Mouse (Mus musculus): ENCODE measurements around the gene Zfp57. TPM values are rescaled to one million over a fixed set of nuclear protein-coding genes. Genes with fewer than 3 reads are reported as not detected.
"Not testable (repeated sequence)": the region's sequence is repeated elsewhere in the genome, so short reads cannot be mapped to it uniquely, and the experiment has no call there.

Zfp57 gene
- polyA plus RNA-seq, 3 experiments from 2014 or later = not detected

DNA sequence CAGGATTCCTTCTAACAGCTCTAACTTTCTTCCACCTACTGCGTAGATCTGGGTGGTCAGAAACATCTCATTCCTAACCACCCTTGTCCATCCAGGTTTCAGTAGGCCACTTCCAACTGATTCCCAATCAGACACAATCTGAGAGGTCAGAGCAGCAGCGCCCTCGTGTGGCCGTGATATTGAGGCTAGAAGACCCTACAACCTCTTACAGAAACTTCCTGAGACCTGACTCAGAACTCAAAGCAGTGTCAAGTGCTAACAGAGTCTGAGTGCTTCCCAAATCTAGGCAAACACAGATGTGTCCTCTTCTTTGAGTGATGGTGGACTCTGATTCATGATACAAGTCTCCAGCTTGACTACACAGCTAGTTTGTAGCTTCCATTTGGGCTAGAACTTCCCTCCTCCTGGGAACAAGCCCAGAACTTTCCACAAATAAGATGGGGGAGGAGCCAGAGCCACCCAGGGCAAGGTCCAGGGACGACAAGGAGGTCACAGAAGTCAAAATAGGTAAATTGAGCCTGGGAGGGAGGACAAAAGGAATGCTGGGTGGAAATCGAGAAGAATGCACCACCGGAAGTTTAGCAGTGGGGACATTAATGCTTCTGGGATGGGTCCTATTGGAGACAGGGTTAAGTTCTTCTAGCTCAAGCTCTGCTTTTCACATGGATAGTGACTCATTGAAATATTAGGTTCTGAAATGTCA is 3.8 kb upstream of the Zfp57 start:
- ATAC-seq = no peak

DNA sequence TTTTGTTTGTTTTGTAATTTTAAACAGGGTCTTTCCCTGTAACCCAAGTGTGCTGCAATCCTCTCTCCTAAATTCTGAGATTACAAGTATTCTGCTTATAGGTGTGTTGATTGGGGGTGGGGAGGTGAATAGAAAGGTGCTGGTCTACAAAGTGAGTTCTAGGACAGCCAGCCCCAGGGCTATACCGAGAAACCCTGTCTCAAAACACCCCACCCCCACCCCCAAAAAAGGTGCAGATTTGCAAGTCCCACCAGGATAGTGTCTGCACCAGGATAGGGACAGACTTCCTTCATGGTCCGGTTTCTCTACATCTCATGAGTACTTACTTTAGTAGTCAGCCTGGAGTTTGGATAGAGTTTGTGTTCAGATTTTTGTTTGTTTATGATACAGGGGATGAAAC is 2.5 kb upstream of the Zfp57 start:
- no peak for ATAC-seq

DNA sequence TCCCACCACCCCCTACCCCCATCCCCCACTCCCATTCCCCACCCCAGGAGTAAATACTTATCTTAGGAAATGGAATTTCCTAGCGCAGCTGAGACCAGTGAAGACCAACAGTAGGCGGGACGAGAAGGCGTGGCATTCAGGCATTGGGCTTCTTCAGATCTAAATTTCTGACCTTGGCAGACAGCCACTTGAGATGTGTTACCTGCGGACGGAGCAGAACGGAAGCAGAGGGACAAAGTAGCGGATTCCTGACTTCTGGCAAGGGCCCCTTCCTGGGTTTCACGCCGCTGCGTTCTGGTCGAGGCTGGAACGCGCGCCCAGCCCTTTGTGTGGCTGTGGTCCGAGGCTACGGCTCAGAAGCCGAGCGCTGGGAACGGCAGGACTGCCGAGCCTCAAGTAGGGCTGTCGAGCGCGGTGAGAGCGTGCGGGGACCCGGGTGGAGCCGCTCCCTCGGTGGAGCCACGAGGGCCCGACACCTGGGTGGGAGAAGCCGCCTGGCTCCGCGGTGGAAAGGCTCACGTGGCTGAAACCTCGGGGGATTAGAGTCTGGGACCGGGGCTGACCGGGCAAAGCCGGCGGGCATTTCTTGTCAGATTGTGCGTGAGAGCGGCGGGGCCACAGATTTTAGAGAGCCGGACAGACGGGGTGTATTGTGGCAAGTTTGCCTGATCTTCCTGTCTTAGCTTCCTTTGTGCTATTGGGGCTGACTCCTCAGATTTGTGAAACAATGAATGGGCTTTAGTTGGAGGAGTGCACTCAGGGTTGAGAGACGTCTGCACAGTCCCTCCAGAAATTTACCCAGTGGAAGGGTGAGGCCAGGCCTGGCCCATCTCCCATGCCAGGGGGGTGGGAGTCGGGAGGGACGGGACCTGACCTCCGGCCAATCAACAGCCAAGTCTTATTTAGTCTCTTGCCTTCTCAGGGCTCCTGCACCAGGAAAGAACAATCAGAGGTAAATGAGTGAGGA is 1.7 kb downstream of the Zfp57 start:
- no peak for ATAC-seq

DNA sequence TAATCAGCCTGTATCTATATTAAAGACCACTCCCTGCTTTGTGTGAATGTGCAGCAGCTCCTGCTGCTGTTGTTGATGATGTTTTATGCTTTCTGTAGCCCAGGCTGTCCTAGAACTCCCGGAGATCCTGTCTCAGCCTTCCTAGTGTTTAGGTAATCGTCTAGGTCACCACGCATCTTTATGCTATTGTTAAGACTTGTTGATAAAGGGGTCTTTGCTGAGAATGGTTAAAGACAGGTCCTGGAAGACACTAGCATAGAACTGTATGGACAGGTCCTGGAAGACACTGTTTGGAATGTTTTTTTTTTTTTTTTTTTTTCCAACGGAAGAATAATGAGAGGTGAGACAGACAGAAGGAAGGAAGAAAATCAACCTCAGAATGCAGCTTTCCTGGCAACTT is 2.4 kb downstream of the Zfp57 start:
- no peak for ATAC-seq

DNA sequence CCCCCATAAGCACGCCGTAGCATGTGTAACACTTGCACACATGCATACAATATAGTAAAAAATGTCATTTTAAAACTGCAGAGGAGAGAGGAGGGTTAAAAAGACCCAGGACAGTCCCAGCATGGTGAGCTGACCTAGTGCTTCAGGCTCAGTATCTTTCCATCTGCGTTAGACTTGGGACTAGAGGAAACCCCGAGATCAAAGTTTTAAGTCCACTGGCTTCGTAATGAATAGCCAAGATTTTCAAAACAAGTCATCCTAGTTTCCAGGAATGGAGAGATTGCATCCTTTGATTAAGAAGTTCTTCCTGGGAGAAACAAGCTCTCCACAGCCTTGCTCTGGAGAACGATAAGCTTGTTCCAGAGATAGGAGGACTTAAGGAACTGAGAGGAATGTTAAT is 7.2 kb downstream of the Zfp57 start:
- no peak for ATAC-seq

DNA sequence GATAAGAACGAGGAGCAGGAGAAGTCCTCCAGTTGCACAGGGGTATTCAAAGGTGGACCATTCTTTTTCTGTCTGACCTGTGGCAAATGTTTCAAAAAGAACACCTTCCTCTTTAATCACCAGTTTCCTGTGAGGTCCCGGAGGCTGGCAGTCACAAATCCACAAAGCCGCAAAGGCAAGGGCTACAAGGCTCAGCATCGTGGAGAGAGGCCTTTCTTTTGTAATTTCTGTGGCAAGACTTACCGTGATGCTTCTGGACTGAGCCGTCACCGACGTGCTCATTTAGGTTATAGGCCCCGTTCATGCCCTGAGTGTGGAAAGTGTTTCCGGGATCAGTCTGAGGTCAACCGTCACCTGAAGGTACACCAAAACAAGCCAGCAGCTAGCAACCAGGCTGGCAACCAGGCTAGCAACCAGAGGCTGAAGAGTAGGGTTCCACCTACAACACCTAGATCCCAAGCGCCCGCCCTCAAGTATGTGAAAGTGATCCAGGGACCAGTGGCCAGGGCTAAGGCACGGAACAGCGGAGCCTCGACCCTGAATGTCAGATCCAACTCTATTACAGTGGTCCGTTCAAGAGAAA is 8.6 kb downstream of the Zfp57 start:
- peak; percentile 28 for ATAC-seq

DNA sequence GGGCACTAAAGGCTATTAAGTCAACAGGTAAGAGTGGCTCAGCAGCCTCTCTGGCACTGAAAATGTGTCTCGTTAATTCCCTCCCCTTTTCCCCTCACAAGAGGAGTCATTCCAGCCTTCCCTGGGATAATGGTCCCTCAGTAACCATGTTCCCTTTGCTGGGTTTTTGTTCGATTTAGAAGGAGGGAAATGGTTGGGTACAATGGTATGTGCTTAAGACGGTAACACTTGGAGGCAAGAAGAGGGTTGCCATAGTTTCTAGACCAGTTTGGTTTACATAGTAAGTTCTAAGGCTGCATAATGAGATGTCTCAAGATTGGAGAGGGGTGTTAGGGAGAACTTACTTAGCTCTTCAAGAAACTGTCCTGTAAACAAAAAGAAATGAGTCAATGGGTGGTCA is 10.8 kb downstream of the Zfp57 start:
- no peak for ATAC-seq

DNA sequence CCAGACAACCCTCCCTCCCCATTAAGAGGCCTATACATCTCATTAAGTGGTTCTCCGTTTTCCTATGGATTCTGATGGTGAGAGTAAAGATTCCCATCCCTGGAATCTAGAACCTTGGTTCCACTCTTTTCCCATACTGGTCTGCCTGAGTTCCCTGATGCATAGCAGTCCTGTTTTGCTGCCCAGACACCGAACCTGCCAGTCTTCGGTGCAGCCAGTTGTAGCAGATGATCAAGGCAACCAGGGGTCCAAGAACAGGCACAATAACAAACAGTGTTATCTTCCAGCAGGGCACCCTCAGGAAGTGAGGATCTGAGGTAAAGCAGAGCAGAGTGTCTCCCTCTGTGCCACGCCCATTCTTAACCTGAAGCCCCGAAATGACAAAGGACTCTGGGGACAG is 11.2 kb downstream of the Zfp57 start:
- no peak for ATAC-seq

DNA sequence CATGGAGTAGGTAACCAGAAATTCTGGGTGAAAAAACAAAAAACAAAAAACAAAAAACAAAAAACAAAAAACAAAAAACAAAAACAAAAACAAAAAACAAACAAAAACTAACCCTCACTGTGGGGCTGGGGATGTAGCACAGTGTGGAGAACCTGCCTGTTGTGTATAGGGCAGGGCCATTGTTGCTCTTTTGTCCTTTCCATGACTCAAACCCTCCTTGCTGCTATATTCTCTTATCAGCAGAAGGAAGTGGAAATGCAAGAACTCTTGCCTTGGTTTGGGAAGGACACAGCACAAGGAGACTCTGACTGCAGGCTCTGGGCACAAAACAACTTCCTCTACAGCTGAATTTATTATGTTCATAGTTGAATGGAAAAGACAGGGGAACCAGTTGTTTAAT is 15.4 kb downstream of the Zfp57 start:
- ATAC-seq = no peak

DNA sequence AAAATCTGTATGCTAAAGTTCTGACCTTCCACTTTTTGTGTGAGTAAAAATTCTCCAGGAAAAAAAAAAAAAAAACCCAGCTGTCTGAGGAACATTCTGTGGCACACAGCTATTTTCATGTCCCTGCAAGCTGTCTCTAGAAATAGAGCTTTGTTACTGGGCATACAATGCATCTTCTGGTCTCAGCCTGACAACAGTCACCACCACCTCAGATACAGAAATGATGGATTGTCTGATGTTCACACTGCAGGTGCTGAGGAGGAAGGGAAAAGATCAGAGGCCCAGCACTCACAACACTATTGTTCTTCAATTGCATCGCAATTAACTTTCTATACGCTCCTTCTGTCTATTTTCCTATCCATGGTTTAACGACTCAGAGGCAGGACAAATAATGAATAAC is 17.4 kb downstream of the Zfp57 start:
- ATAC-seq = no peak

DNA sequence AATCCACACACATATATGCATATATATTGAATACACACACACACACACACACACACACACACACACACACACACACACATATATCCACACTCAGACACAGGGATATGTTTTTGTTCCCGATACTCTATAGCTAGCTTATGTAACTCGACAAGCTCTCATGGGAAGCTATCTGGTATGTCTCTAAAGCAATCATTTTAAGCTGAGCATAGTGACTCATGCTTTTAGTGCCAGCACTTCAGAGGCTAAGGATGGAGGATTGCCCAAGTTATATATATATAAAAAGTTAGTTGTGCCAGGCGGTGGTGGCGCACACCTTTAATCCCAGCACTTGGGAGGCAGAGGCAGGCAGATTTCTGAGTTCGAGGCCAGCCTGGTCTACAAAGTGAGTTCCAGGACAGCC is 18.3 kb downstream of the Zfp57 start:
- not testable (repeated sequence) for ATAC-seq

DNA sequence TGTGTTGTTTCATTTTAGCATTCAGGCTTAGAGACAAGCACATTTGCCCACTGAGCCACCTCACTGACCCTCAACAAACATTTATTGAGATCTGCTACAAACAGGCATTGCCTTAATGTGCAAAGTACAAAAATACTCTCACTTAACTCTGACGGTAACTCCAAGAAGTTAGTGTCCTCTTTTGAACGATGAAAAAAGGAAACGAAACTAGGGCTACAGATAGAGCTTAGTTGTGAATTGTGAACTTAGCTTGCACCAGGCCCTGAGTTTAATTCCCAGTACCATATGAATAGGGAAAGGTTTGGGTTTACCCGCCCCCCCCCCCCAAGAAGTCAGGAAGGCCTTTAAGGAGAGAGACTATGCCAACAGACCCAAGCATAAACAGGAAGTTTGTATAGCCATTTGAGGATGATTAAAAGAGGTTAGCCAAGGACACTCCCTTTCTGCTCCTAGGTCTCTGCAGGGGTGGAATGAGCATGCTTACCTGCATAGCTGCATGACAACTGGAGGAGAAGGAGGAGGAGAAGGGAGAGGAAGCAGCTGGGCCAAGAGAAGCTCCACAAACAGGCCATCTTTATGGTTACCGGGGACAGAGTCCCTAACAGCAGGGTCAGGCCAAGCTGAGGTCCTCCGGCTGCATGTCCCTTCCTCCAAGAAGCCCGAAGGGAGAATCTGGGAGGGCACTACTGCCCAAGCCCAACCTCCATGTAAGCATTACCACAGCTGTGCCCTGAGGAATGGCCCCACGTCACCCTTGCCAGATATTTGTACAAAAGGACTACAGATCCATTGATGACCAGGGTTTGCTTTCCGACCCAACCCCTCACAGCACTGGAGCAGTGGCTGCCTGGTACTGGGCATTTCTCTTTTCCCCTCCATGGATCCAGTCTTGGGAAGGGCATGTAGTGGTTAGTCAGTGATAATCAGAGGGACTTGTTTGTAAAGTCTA is 21.9 kb downstream of the Zfp57 start, which contains the start of gene Mog:
Gene Mog, minus strand, starts transcription at position 771 of the 949 bp plus-strand sequence.
- ATAC-seq = no peak

DNA sequence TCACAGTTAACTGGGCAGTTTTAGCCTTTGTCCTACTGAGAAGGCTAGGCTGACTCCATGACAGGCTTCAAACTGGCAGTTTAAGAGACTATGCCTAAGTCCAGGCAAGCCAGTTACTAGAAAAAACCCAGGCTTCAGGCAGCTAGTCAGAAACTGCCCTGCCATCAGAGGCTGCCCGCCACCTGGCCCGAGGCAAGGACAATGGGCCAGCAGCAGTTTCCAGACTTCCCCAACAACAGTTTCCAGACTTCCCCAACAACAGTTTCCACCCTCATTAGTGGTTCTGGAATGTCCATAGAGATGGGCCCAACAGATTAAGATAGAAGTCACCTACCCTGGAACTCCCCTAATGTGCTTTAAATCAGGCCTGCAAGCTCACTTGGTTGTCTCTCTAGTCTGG is 25.5 kb downstream of the Zfp57 start:
- ATAC-seq = no peak

DNA sequence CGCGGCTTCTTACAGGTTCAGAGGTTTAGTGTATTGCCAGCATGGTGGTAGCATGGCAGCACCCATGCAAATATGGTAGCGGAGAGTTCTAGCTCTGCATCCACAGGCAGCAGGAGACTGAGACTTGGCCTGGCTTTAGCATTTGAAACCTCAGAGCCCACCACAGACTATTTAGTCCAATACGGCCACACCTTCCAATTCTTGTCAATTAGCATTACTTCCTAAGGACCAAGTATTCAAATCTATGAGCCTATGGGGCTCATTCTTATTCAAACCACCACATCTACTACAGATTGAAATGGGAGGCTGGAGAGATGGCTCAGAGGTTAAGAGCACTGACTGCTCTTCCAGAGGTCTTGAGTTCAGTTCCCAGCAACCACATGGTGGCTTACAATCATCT is 26.5 kb downstream of the Zfp57 start:
- no peak for ATAC-seq

DNA sequence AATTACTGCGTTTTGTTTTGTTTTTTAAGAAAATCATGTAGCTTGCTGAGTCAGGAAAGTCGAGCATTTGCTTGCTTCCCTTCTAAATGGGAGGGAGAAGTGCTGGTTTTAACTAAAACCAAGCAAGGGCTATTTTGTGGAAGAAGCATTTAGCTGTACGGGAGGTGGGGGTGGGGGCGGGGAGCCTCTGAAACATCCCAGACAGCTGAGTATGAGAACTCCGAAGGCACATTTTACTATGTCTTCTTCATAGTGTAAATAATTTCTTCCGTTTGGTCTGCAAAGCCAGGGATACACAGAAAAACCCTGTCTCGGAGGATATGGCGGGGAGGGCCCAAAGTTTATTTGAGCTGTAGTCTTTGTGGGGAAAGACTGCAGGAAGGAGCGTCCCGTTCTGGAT is 27.2 kb downstream of the Zfp57 start:
- no peak for ATAC-seq

DNA sequence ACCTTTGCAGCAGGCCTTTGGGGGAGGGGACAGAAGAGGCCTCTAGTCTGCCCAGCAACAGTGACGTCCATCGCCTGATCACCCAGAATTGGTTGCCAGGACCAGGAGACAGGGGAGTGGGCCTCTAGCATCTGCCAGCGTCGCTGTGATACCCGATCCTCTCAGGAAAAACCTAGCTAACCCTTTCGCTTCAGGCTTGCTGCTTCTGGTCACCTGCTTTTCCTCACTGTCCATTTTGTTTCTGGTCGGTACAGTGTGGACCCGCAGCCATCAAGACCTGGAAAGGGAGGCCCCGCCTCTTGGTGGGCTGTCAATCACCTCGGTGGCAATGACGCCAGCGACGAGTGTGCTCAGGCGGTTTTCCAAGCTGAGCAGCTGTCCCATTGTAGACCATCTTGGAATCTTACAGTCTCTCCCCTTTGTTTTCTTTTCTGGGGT is 27.7 kb downstream of the Zfp57 start:
- peak; percentile 96 for ATAC-seq

DNA sequence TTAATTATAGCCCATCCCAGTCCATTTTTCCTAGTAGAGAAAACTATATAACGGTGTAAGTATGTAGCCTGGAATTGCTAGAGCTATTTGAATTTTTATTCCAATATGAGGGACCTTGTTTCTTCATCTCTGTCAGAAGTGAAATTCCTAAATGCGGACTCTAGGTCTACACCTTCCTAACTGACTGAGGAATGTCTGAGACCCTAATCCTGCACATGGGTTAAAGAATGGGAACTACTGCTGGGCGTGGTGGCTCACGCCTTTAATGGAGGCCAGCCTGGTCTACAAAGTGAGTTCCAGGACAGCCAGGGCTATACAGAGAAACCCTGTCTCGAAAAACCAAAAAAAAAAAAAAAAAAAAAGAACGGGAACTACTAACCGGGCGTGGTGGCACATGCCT is 28.2 kb downstream of the Zfp57 start:
- no peak for ATAC-seq

DNA sequence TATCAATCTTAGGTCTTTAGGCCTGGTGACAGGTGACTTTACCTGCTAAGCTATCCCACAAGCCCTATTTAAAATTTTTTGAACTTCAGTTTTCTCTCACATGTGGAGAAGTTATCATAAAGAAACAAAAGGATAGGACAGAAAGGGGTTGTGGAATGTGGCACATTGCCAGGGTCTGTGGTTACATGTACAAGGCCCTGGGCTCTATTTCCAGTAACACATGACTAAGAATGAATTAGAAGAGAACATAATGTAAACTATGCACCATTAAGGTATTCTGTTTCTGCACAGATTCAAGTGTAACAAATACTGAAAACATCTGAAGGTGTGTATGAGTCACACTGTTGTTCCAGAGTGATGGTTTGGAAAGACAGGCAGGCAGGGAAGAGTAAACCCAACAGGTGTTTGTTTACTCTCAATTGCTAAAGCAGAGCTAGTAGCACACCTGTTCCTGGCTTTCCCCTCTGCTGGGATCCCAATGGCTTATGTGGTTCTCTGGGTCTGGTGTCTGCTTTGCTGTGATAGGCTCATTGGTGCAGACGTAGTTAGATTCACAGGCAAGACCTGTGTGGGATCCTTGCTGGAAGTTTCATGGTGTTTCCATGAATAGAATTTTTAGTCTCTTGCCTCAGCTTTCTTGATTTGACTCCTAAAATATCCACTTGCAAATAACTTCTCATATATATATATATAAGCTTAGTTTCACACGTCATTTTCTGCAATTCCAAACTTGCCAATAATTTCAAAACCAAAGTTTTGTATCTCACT is 38.3 kb downstream of the Zfp57 start:
- no peak for ATAC-seq

DNA sequence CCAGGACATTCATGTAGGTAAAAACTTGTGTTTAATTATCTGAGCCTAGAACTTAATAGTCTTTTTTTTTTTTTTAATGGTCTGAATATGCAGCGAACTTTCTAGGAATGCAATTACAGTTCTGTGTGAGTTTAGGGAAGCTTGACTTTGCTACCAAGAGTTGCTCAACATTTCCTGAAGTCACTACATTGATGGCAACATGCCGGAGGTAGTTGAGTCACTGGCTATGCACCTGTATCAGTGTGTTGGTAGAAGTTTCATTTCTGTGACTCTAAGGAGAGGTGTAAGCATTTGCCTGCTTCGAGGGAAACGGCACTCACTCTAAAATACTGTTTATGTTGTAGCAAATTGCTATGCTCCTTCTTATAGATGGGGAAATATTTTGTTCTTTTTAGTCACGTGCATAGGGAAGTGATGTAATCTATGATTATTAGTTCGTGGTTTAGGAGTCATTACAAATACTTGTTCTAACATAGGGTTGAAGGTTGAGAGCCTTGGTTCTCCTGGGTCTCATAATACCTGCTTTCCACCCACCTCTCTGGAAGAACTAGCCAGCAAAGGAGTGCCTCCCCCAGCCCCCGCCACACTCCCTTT is 43.8 kb downstream of the Zfp57 start:
- ATAC-seq = no peak

DNA sequence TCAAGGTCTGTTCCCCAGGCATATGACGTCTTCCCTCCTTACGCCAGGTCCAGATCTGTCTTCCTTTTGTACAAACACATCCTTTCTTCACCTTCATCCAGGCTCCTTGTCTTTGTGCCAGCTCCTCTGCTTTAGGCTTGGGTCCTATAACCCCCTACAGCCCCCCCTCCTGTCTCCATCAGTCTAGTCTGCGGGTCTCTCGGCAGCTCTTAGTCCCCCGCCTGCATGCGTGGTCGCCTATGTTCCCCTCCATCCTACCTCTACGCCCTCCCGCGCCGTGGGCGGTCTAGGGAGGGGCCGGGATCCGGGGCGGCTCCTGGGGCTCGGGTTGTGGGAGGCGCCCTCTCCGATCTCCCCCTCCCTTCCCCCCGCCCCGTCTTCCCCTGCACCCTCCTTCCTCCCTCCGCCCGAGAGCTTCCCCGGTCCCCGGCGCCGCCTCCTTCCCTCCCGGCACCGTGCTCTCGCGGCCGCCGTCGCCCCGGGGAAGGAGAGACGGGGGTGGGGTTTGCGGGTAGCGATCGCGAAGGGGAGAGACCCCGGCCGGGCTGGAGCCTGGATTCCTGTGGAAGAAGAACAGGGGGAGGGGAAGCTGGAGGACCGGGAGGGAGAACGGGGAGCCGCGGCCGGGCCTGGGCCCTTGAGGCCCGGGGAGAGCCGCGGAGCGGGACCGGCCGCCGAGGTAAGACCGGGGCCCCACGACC is 44.8 kb downstream of the Zfp57 start, which contains the start of gene Gabbr1:
Gene Gabbr1, plus strand, starts transcription at position 356 of the 701 bp plus-strand sequence.
- peak; percentile 78 for ATAC-seq
